Mouse (Mus musculus): Measurements from ENCODE around the gene Tax1bp3.

The Tax1bp3 gene

GRCm38 (mm10) chr11:73228881-73229280, 52.0 kb downstream of the Tax1bp3 start:
- DNase-seq (ENCODE audit: extremely low read depth, low read depth) = no peak

GRCm38 (mm10) chr11:73230081-73230480, 53.2 kb downstream of the Tax1bp3 start:
- no peak for DNase-seq (ENCODE audit: extremely low read depth, low read depth)

- DNase-seq (ENCODE audit: extremely low read depth, low read depth) = no peak
These were observed 55.6 kb downstream of the Tax1bp3 start for GRCm38 (mm10) chr11:73232513-73232912.
